Mouse (Mus musculus): ENCODE data around the gene Pter.

Pter gene

GRCm38 (mm10) chr2:13008433-13008832 is 84.6 kb downstream of the Pter start:
- DNase-seq (ENCODE audit: low read depth in 2 of 2, low spot score in 2 of 2): no peak

- DNase-seq (ENCODE audit: low read depth in 2 of 2, low spot score in 2 of 2): no peak
These were observed 85.6 kb downstream of the Pter start for GRCm38 (mm10) chr2:13009261-13009972.

- peak; percentile 8 to 9 for DNase-seq (ENCODE audit: low read depth in 2 of 2, low spot score in 2 of 2)
These were observed 86.2 kb downstream of the Pter start for GRCm38 (mm10) chr2:13010030-13010459.

GRCm38 (mm10) chr2:13010460-13011341 is 86.9 kb downstream of the Pter start:
- no peak for DNase-seq (ENCODE audit: low read depth in 2 of 2, low spot score in 2 of 2)

- no peak for DNase-seq (ENCODE audit: low read depth in 2 of 2, low spot score in 2 of 2)
These were observed 87.6 kb downstream of the Pter start, which contains the start of gene C1ql3 for GRCm38 (mm10) chr2:13011472-13011871. Gene C1ql3 (minus strand): TSS chr2:13011806.

- DNase-seq (ENCODE audit: low read depth in 2 of 2, low spot score in 2 of 2): no peak
These were observed 88.1 kb downstream of the Pter start for GRCm38 (mm10) chr2:13011973-13012372.

GRCm38 (mm10) chr2:13018382-13018781 is 94.5 kb downstream of the Pter start:
- DNase-seq (ENCODE audit: low read depth in 2 of 2, low spot score in 2 of 2): no peak

- no peak for DNase-seq (ENCODE audit: low read depth in 2 of 2, low spot score in 2 of 2)
These were observed 95.0 kb downstream of the Pter start for GRCm38 (mm10) chr2:13018861-13019260.

- no peak for DNase-seq (ENCODE audit: low read depth in 2 of 2, low spot score in 2 of 2)
These were observed 114.9 kb downstream of the Pter start for GRCm38 (mm10) chr2:13038772-13039171.

GRCm38 (mm10) chr2:13039785-13040184 is 115.9 kb downstream of the Pter start:
- DNase-seq (ENCODE audit: low read depth in 2 of 2, low spot score in 2 of 2): no peak

GRCm38 (mm10) chr2:13044555-13044954 is 120.7 kb downstream of the Pter start:
- no peak for DNase-seq (ENCODE audit: low read depth in 2 of 2, low spot score in 2 of 2)

- no peak for DNase-seq (ENCODE audit: low read depth in 2 of 2, low spot score in 2 of 2)
These were observed 124.8 kb downstream of the Pter start for GRCm38 (mm10) chr2:13048649-13049048.

Data from CD8-positive naive resting alpha-beta T cell, adult 2 months (primary cell).